Mouse (Mus musculus): ENCODE data around the gene Fam193b.
"Not testable (repeated sequence)": the region's sequence is repeated elsewhere in the genome, so short reads cannot be mapped to it uniquely, and the experiment has no call there.

Gene Fam193b

DNA sequence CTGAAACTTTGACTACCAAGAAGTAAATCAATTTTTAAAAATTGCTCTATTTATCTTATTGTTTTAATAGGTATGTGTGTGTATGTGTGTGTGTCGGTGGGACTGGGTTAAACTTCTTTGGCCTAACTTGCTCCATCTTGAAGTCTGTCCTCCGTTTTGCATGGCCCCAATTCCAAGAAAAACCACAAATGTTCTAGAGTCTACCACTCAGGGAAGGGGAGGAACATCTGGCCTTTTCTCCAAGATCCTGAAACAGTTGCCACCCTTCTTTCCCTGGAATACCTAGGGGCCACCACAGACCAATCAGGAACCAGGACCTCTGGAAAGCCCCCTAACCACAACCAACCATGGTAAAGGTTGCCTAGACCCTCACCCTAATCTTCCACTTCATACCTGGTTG, 1.1 kb upstream of the Fam193b start:
- DNase-seq (ENCODE audit: low read depth, low spot score): no peak

DNA sequence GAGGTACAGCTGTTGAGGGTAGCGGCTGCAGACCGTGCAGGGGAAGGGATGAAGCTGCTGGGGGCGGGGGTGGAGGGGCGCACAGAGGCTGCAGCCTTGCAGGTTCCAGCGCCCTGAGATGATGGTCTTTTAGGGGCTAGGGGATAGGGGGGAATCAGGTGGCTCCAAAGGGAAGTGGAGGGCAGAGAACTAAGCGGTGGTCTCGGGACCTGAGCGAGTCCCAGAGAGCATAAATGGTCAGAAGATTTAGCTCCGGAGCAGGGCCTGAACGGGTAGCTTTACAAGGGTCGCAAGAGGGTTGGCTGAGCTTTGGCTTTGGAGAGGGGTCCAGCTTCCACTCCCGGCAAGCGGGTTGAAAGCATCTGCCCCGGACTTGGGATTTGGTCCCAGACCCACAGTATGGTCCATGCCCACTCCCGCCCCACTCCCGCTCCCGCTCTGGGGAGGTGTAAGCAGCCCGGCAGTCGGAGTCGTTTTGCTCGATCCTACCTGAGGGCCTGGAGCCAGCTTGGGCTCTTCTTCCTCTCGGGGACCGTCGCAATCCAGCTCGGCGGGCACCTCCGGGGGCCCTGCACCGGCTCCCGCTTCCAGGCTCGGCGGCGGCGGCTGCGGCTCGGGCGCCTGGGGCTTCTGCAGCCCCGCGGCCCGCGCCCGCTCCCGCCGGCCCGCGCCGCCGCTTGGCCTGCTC, 490 bp downstream of the Fam193b start:
- no peak for DNase-seq (ENCODE audit: low read depth, low spot score)

DNA sequence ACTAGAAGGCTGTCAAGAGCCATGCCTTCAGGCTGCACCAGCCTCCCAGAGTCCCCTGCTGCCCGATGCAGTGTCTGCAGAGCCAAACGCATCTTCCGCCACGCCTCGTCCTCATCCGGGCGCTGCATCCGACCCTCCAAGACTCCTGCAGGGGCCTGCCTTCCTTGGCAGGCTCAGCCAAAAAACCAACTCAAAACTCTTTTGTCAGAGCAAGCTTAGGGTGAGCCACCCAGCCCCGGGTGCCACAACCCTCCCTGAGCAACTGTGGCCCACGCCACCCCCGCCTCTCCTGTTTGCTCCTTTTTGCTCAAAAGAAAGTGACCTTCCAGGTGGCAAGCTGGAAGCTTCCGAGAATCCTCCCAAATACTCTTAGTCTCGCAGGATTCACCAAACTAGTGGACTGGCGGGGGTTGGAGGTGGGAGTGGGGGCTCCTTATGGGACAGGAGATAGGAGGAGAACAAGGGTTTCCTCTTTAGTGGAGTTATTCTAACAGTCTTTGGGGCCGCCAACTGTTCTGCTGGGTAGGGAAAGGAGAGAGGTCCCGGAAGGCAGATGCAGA, 1.1 kb downstream of the Fam193b start:
- DNase-seq (ENCODE audit: low read depth, low spot score): no peak

DNA sequence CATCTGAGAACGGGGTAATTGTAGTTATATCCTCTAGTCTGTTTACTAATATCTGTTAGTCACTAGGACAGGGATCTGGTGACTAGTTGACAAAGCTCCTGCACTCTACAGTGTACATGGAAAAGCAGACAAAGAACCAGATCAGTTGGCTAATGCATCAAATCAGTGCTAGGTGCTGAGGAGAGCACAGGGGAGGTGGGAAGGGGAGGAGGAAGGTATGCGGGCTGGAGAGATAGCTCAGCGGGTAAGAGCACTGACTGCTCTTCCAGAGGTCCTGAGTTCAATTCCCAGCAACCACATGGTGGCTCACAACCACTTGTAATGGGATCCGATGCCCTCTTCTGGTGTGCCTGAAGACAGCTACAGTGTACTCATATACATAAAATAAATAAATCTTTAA, 2.4 kb downstream of the Fam193b start:
- DNase-seq (ENCODE audit: low read depth, low spot score): not testable (repeated sequence)

DNA sequence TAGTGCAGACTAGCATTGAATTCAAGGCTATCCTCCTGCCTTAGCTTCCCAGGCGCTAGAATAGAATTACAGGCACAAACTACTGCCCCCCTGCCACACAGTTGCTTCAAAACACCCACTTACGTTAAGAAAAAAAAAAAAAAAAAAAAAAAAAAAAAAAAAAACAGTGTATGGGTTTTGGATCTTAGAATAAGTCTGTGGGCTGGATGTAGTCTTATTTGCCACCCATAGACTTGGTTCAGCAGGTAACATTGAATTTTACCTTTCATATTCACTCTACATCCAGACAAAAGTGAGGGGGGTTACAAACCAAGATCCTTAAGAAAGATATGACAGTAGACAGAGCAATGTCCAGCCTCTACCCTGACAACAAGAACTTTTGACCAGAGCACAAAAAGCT, 3.0 kb downstream of the Fam193b start:
- DNase-seq (ENCODE audit: low read depth, low spot score): no peak

DNA sequence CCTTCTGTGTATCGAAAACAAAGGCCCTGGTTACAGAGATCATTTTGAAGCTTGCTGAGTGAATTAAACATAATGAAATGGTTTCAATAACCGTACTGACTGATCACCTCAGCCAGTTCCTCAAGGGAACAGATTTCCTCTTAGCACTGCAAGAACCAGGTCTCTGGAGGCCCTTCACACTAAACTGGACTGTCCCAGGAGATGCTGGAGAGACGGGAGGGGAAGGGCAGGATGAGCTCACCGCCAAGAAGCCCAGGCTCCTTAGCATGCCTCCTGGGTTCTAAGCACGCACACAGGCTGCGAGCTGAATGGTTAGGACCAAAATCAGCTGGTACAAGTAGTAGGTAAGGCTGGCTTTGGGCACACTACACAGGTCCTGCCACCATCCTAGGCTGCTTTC, 3.9 kb downstream of the Fam193b start:
- DNase-seq (ENCODE audit: low read depth, low spot score): no peak

DNA sequence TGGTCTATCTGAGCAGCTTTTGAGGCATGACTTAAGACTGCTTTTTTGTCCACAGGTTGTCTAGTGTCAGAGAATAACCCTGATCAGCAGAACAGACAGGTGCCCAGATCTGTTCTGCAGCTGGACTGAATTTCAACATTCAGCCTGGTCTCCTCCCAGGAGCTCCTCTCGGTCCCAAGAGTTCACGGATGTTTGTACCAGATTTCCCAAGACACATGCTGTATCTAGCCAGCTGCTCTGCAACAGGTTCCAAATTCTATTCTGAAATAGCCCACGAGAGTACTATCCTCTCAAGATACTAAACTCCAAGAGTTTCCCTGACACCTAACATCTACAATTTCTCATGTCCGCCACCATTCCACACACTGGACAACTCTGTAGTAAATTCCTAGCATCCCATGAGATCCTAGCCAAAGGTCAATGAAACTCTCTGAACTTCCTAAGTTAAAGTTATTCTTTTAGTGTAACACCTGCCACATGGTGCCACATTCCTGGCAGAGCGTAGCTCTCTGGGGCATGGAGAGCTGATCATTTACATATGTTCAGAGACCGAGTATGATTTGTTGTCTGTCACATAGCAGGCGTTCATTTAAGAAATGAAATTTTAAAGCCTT, 7.5 kb downstream of the Fam193b start:
- DNase-seq (ENCODE audit: low read depth, low spot score): no peak

DNA sequence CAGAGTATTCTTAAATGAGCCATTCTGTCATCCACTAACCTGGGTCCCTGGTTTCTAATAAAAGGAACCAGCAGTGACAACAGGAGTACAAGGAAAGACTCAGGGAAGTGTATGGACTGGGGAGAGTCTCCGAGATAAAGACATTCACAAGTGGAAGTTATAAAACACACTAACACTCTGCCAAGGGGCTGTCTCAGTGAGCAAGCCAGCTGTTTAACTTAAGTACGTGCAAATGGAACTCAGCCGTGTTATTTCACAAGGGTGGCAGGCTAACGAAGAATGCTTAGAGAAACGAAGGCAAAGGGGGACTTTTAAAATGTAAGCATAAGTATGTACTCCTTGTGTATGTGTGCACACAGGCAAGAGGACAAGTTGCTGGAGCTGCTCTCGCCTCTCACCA, 13.4 kb downstream of the Fam193b start:
- DNase-seq (ENCODE audit: low read depth, low spot score): no peak

DNA sequence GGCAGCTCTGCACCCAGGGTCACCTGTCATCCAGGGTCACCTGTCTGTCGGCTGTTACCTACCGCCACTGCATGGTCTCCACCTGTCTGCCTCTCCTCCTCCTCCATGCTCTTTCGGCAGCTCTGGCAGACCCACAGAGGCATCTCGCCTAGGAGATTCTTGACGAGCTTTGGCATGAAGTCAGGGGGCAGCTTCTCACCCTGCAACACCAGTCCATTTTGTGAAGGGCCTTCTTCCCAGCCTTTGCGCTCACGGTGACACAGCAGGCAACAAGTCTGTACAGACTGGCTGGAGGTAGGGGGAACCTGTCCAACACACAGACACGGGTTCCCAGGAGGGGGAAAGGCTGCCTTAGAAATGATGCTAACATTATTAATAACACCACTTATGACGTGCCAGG, 15.0 kb downstream of the Fam193b start:
- no peak for DNase-seq (ENCODE audit: low read depth, low spot score)

DNA sequence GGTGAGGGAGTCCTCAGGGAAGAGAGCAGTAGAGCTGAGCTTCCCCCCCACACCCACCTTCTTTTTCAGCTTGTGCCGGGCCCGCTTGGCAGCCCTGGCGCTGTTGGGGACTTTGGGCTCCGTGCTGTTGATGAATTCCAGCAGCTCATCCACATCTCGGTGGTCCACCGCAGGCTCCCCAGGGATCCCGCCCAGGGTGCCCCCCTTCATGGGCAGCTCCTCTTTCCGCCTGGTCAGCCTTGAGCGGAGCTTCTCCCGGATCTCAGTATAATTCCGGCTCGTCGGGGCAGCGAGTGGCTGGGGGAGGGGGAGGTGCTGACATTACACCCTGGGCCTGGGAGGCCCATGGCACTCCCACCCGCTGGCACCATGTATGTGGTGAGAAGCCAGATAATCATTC, 21.9 kb downstream of the Fam193b start:
- no peak for DNase-seq (ENCODE audit: low read depth, low spot score)

DNA sequence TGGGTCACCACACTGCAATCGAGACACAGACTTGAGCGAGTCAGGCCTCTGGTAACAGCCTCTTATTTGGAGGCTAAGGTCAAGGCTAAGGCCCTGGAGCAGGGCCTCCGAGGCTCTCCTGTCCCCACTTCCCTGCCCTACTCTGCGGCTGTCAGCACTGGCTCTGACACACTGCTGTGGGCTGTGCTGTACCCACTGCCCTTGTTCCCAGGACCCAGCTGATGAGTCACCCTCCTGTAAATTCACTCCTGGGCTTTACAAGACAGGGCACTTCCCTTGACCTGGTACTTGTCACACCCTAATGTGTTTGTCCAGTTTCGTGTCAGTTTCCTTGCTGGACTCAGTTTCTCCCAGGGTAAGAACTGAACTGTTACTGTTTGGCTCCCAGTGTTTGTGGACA, 22.5 kb downstream of the Fam193b start:
- no peak for DNase-seq (ENCODE audit: low read depth, low spot score)

DNA sequence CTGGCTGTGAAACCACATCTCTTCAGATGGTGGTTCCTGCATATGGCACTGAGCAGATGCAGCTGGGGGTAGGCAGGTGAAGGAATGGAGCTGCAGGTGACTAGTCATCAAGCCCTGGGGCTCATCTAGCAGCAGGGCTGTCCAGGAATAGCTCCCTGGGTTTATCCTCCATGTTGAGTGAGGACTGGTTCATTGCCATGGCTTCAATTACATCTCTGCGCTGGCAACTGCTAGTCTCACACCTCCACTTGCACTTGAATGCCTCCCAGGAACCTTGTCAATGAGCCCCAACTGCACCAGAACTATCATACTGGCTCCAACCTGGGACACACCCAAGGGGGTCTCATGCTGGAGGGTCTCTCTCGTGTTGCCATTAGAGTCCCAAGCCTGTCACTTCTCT, 23.0 kb downstream of the Fam193b start:
- DNase-seq (ENCODE audit: low read depth, low spot score): no peak

DNA sequence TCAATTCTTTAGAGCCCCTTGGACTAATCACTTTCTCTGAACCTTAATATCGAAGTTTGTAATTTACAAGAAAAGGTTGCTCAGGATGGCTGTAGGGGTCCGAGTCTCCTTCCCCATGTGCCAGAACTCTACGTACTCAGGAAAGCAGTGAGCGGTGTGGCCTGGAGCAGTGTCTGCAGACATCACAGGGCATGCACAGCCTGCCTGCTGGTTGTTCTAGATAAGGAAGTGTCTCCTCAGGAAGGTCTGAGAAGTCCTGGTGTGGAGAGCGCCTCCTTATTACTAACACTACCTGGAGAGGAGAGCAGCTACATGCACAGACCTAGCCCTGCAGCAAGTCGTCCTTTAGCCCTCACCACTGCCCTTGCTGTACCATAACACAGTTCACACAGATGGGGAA, 26.1 kb downstream of the Fam193b start:
- DNase-seq (ENCODE audit: low read depth, low spot score): no peak

DNA sequence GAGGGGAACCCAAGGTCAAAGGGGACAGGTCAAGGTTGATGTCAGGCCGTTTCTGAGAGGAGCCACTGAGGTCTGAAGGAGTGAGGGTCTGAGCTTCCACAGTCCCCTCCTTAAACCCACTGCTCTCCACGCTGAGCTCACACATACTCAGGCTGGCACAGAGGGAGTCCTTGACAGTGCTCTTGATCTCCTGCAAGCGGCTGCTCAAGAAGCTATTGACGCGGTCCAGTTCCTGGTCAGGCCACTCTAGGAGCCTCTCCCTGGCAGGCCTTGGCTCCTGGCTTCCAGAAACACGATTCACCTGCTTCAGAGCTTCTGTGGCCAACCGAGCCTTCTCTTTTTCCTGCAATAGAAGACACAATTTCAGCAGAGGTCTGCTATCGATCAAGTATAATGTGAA, 27.5 kb downstream of the Fam193b start:
- no peak for DNase-seq (ENCODE audit: low read depth, low spot score)

DNA sequence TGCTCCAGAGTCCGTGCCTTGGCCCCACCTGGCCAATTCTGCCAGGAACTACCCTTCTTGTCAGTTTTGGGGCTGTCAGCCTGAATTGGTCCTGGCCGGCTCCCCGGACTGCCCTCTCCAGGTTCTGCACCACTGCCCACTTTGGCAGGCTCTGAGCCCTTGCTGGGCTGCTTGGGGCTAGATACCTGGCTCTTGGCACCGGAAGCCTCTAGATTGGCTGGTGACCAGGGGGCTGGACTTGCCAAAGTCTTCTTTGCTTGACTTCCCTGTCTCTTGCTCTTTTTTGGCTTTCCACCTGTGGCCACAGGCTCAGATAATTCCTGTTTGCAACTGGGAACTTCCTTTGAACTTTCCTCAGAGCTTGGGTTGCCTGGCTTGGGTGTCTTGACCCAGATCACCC, 28.0 kb downstream of the Fam193b start:
- DNase-seq (ENCODE audit: low read depth, low spot score): no peak

DNA sequence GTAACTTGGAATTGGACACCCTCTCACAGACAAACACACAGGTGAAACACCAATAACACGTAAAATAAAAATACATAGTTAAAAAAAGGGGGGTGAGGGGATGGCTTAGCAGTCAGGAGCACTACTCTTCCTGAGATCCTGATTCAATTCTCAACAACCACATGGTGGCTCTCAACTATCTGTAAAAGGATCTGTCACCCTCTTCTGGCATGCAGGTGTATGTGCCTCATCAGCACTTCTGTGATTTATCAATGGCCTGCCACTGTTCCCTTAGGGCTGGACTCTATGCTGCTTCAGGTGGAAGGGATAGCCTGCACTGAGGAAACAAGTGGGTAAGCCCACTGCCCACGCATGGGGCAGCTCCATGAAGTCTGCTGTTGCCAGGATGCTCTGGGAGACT, 30.0 kb downstream of the Fam193b start:
- DNase-seq (ENCODE audit: low read depth, low spot score): no peak

DNA sequence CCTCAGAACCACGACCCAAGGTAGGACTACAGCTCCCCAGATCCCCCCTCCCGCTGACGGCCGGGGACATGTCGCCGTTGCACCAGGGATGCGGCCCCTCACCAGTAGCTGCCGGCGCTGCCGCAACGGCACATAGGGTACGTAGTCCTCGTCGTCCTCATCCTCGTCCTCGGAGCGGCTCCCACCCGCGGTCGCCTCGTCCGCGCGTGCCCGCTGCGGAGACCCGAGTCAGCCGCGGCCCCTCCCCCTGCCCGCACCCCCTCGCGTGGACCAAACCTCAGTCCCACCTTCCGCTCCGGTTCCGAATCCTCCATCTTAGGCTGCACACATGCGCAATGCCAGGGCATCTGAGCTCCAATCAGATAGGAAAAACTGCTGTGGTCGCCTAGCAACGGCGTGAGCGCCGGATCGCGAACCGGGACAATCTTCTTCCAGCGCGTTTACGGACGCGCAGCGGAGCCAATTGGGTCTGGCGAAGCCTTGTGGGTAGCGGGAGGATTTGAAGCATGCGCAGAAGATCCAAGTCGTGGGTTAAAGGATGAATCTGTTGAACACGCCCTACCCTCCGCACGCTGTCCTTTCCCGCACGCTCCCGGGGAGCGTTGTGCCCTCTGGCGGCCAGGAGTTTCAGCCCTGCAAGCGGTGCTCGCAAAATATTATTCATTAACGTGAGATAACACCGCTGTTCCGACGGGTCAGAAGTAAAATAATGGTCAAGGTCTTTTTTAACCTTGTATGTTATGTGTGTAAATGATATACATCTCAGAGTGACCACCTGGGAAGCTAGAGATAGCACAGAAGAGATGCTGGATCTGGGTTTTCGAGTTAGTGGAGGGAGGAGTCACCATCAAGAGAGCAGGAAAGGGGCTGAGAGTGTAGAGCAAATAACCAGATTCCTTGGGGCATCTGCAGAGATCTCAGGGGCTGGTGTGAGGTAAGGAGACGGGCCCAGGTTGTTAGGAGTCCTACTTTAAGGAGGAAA, 34.4 kb downstream of the Fam193b start, which contains the start of gene Ddx41:
TSS of gene Ddx41 (minus strand) at position 465 of the 982 bp plus-strand sequence.
- peak; percentile 100 for DNase-seq (ENCODE audit: low read depth, low spot score)

DNA sequence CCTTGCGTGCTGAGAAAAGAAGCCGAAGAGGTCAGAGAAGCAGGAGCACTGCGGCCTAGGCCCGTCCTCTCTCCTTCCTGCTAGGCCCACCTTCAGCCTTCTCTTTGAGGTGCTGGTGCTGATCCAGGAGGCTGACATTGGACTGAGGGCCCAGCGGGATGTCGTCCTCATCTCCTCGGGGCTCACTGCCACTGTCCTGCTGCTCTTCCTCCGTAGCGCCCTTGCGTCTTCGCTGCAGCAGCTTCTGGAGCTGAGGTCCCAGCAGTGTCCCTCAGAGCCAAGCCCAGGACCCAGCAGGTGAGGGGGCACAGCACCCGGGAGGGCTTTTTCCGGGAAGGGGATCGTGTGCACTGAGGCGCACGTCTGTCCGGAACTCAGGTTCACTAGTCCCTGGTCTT, 35.1 kb downstream of the Fam193b start:
- DNase-seq (ENCODE audit: low read depth, low spot score): no peak

DNA sequence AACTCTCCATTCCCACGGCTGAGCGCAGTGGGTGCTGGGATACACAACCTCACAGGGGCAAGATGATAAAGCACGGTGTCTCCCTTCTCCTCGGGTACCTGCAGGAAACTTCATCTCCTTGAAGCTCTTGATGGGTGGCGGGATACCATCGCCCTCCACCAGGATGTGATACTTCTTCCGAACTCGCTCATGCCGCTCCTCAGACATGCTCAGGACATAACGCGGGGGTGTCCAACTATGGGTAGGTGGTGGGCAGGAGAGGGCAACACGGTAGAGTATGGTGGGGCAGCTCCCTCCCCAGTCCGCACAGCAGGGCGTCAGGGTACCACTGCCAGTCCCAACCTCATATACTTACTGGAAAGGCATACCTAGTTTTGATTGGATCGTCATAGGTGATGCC, 35.7 kb downstream of the Fam193b start:
- no peak for DNase-seq (ENCODE audit: low read depth, low spot score)

DNA sequence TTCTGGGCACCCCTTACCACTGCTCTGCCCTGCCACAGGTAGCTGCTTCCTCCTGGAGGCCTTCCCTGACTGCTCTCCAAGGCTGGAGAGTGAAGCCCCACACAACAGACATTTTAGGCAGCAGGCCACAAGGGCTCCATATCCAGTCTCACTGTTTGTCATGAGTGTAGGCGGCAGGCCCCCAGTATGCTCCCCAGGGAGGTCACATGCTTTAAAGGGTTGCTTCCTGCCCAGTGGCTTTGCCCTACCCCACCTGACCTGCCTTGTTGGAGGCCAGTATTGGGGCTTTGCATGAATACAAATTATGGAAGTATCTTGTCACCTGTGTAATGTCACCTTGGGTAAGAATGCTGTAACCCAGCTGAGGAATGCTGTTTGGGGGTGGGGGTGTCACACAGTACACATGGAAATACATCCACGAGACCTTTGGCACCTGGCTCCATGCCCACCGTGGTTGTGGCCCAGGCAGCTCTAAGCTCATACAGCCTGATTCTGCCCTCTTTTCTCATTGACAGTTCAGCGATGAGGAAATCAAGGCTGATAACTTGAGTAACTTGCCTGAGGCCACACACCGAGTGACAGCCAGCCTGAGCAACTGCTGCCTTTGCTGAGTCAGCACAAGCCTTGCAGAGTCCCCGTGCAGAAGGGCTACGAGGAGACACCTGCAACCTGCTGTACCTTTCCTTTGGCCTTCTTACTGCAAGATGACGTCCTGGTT, 41.6 kb downstream of the Fam193b start, which contains the start of gene Dok3:
TSS of gene Dok3 (minus strand) at position 99 of the 718 bp plus-strand sequence.
- no peak for DNase-seq (ENCODE audit: low read depth, low spot score)

Data from telencephalon, adult 2 months (tissue).